Mouse (Mus musculus) lung, embryonic 16.5 days (tissue): ENCODE data around the gene Myl12a. TPM values are rescaled to one million over a fixed set of nuclear protein-coding genes. Genes with fewer than 3 reads are reported as not detected.

Experiments used
- ATAC-seq: fragments of 200-750 bp; cut with Nextera tagmentation; 2 replicates; pipeline ENCODE4 v1.8.0; 2017; ENCODE audit warnings: low read depth, mild to moderate bottlenecking, moderate library complexity
- H3K27ac ChIP-seq: fragments of 300-500 bp; sonication (generic); 2 replicates; pipeline ENCODE4 v1.5.1; 2014; ENCODE audit warnings: mild to moderate bottlenecking, control low read depth, low read length
- H3K27me3 ChIP-seq: fragments of 300-500 bp; sonication (generic); 2 replicates; pipeline ENCODE4 v1.6.1; 2014; ENCODE audit warnings: low read depth, low read length, mixed read lengths; ENCODE audit not compliant: control insufficient read depth, insufficient read depth
- H3K36me3 ChIP-seq: fragments of 300-500 bp; sonication (generic); 2 replicates; pipeline ENCODE4 v1.6.1; 2014; ENCODE audit warnings: low read length; ENCODE audit not compliant: control insufficient read depth, insufficient read depth
- H3K4me1 ChIP-seq: fragments of 300-500 bp; sonication (generic); replicated peaks from 2 replicates; pipeline ENCODE4 v1.6.1; 2014; ENCODE audit warnings: low read length, mixed read lengths; ENCODE audit not compliant: control insufficient read depth, insufficient read depth
- H3K4me2 ChIP-seq: fragments of 300-500 bp; sonication (generic); 2 replicates; pipeline ENCODE4 v1.6.1; 2014; ENCODE audit warnings: low read depth, low read length, control low read depth
- H3K4me3 ChIP-seq: fragments of 300-500 bp; sonication (generic); 2 replicates; pipeline ENCODE4 v1.5.1; 2014; ENCODE audit warnings: mild to moderate bottlenecking, low read length, control low read depth
- H3K9ac ChIP-seq: fragments of 300-500 bp; sonication (generic); 2 replicates; pipeline ENCODE4 v1.6.1; 2014; ENCODE audit warnings: low read length, control low read depth
- H3K9me3 ChIP-seq: fragments of 300-500 bp; sonication (generic); 2 replicates; pipeline ENCODE4 v1.6.1; 2016; ENCODE audit warnings: low read length; ENCODE audit not compliant: control insufficient read depth
- WGBS: fragments of 180-500 bp; shearing (Covaris S2); extraction: QIAGEN DNeasy Blood & Tissue Kit; methylation state at CpG from one replicate; pipeline ENCODE4 v1.1.7; 2014; 5-methylcytosine and 5-hydroxymethylcytosine counted together
- polyA plus RNA-seq: library from polyadenylated mRNA; unstranded; fragments of >200 nt; fragmentation: Nextera tagmentation; extraction: Ambion mirVana; gene quantifications from 2 replicates; pipeline ENCODE4 v1.2.1, GENCODE M21; 2015

The Myl12a gene
- polyA plus RNA-seq: 738 and 739 TPM in 2 replicates

GRCm38 (mm10) chr17:71002744-71003094 is at the start of gene Myl12a:
TSS of gene Myl12a (minus strand) at chr17:71002878.
- H3K9me3 ChIP-seq: no peaks in the 10 kb centered on the region
- peaks cover 35% of the 10 kb centered on the region for H3K4me1 ChIP-seq
- peak within 1 kb of the TSS; percentile 100 for H3K27ac ChIP-seq
- H3K9ac ChIP-seq: peak within 1 kb of the TSS; percentile 100
- 2% methylated on average over 14 of the region's 14 CpGs for WGBS
- peak within 1 kb of the TSS; percentile 71 for H3K4me2 ChIP-seq
- peak; percentile 46 for ATAC-seq
- H3K36me3 ChIP-seq: no peaks in the 10 kb centered on the region; the same call in 1 of the 2 replicates
- H3K4me3 ChIP-seq: peak within 1 kb of the TSS; percentile 91
- no peaks in the 10 kb centered on the region for H3K27me3 ChIP-seq

- ATAC-seq: no peak
- Histone ChIP-seq H3K36me3 (no peaks in the 10 kb centered on the region), H3K9ac (no peak overlapping the region), H3K4me3 (no peak overlapping the region), H3K27me3 (no peaks in the 10 kb centered on the region), H3K4me1 (no peaks in the 10 kb centered on the region), H3K27ac (no peak overlapping the region), H3K4me2 (no peak overlapping the region), H3K9me3 (no peaks in the 10 kb centered on the region)
- WGBS: 83% methylated on average over 8 of the region's 8 CpGs
Measured at GRCm38 (mm10) chr17:71049292-71049691, 46.6 kb upstream of the Myl12a start.

GRCm38 (mm10) chr17:71046856-71047255 is 44.2 kb upstream of the Myl12a start:
- Histone ChIP-seq H3K4me3 (no peak overlapping the region), H3K9me3 (no peaks in the 10 kb centered on the region), H3K4me2 (no peak overlapping the region), H3K27ac (no peak overlapping the region), H3K4me1 (no peaks in the 10 kb centered on the region), H3K36me3 (no peaks in the 10 kb centered on the region), H3K9ac (no peak overlapping the region), H3K27me3 (no peaks in the 10 kb centered on the region)
- 83% methylated on average over 4 of the region's 4 CpGs for WGBS
- no peak for ATAC-seq

GRCm38 (mm10) chr17:71045591-71045990 is 42.9 kb upstream of the Myl12a start:
- H3K4me1 ChIP-seq: no peaks in the 10 kb centered on the region
- no peak overlapping the region for H3K9ac ChIP-seq
- 82% methylated on average over 9 of the region's 9 CpGs for WGBS
- H3K27ac ChIP-seq: no peak overlapping the region
- H3K9me3 ChIP-seq: no peaks in the 10 kb centered on the region
- no peak overlapping the region for H3K4me2 ChIP-seq
- no peaks in the 10 kb centered on the region for H3K27me3 ChIP-seq
- no peak overlapping the region for H3K4me3 ChIP-seq
- H3K36me3 ChIP-seq: no peaks in the 10 kb centered on the region
- ATAC-seq: no peak

- H3K4me3 ChIP-seq: no peak overlapping the region
- ATAC-seq: no peak
- no peak overlapping the region for H3K9ac ChIP-seq
- H3K36me3 ChIP-seq: no peaks in the 10 kb centered on the region
- H3K27me3 ChIP-seq: no peaks in the 10 kb centered on the region
- no peak overlapping the region for H3K27ac ChIP-seq
- H3K4me2 ChIP-seq: no peak overlapping the region
- peaks cover 4% of the 10 kb centered on the region for H3K4me1 ChIP-seq
- WGBS: 81% methylated on average over 1 of the region's 1 CpGs
- H3K9me3 ChIP-seq: no peaks in the 10 kb centered on the region
Measured at GRCm38 (mm10) chr17:71042645-71043044, 40.0 kb upstream of the Myl12a start.

- no peak for ATAC-seq
- no peak overlapping the region for H3K27ac ChIP-seq
- H3K36me3 ChIP-seq: no peaks in the 10 kb centered on the region
- no peak overlapping the region for H3K4me3 ChIP-seq
- H3K9me3 ChIP-seq: no peaks in the 10 kb centered on the region
- H3K9ac ChIP-seq: no peak overlapping the region
- 59% methylated on average over 5 of the region's 5 CpGs for WGBS
- peaks cover 4% of the 10 kb centered on the region for H3K4me1 ChIP-seq
- H3K27me3 ChIP-seq: no peaks in the 10 kb centered on the region
- no peak overlapping the region for H3K4me2 ChIP-seq
Measured at GRCm38 (mm10) chr17:71040582-71040880, 37.9 kb upstream of the Myl12a start.

- no peaks in the 10 kb centered on the region for H3K36me3 ChIP-seq
- peaks cover 4% of the 10 kb centered on the region for H3K4me1 ChIP-seq
- ATAC-seq: peak; percentile 43; the same call in 1 of the 2 replicates
- H3K27ac ChIP-seq: no peak overlapping the region
- no peak overlapping the region for H3K4me3 ChIP-seq
- no peak overlapping the region for H3K9ac ChIP-seq
- no peaks in the 10 kb centered on the region for H3K9me3 ChIP-seq
- 31% methylated on average over 12 of the region's 12 CpGs for WGBS
- no peaks in the 10 kb centered on the region for H3K27me3 ChIP-seq
- H3K4me2 ChIP-seq: no peak overlapping the region
Measured at GRCm38 (mm10) chr17:71039851-71040581, 37.3 kb upstream of the Myl12a start.

GRCm38 (mm10) chr17:71038812-71039211 is 36.1 kb upstream of the Myl12a start:
- 75% methylated on average over 5 of the region's 5 CpGs for WGBS
- no peak overlapping the region for H3K9ac ChIP-seq
- H3K27ac ChIP-seq: no peak overlapping the region
- H3K4me2 ChIP-seq: no peak overlapping the region
- H3K4me1 ChIP-seq: peaks cover 4% of the 10 kb centered on the region
- no peaks in the 10 kb centered on the region for H3K27me3 ChIP-seq
- H3K9me3 ChIP-seq: no peaks in the 10 kb centered on the region
- no peaks in the 10 kb centered on the region for H3K36me3 ChIP-seq
- no peak for ATAC-seq
- H3K4me3 ChIP-seq: no peak overlapping the region

GRCm38 (mm10) chr17:71037188-71037587 is 34.5 kb upstream of the Myl12a start:
- no peak overlapping the region for H3K4me3 ChIP-seq
- H3K9ac ChIP-seq: no peak overlapping the region
- 49% methylated on average over 7 of the region's 7 CpGs for WGBS
- no peak overlapping the region for H3K4me2 ChIP-seq
- H3K27ac ChIP-seq: no peak overlapping the region
- H3K27me3 ChIP-seq: no peaks in the 10 kb centered on the region
- peaks cover 4% of the 10 kb centered on the region for H3K4me1 ChIP-seq
- H3K36me3 ChIP-seq: no peaks in the 10 kb centered on the region
- peak; percentile 54; the same call in 1 of the 2 replicates for ATAC-seq
- no peaks in the 10 kb centered on the region for H3K9me3 ChIP-seq
